Comparison of ENCODE assay signal across 25 mouse cellular contexts in the genomic region with DNA sequence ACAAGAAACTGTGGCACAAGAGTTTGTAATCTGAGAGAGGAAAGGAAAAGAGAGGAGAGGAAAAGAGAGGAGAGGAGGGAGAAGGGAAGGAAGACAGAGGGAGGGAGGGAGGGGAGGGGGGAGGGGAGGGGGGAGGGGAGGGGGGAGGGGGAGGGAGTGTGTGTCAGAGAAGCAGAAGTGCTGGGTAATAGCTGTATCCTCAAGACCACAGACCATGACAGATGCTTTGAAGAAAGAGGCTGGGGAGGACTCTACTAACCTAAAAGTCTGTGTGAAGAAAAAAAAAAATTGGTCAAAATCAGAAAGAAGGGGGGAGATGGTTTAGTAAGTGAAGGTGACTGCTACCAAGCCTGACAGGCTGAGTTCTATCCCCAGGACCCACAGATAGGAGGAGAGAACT.
"Had no signal": no experiment of that assay in that cellular context is flagged by ENCODE, and none has a peak within 500 bp of the region (broad histone marks: within the 10 kb centered on the region; RNA-seq: fewer than 3 reads in every experiment).

No protein-coding gene starts in this region.

- DNase-seq: gastrocnemius, postnatal 14 days; gastrocnemius, postnatal 36 days; heart, adult 18-20 months; heart, postnatal 10 days; heart, postnatal 4 days; kidney, adult 18-20 months; kidney, adult 8-10 months; kidney, postnatal 10 days; kidney, postnatal 25 days; kidney, postnatal 4 days; liver had no signal

- H3K27me3 ChIP-seq: heart, embryonic 12.5 days; hindbrain, embryonic 12.5 days; intestine, embryonic 15.5 days; limb, embryonic 12.5 days had no signal

- ATAC-seq: hindbrain, embryonic 16.5 days; inflammation-experienced regulatory T-cells, adult 6 months; intestine, embryonic 15.5 days; intestine, postnatal 0 days had no signal

- H3K27ac ChIP-seq: heart, embryonic 10.5 days; hindbrain, embryonic 10.5 days; hindbrain, embryonic 12.5 days; hindbrain, embryonic 14.5 days; intestine, embryonic 15.5 days; layer of hippocampus, adult 2 months; limb, embryonic 10.5 days; limb, embryonic 12.5 days had no signal

- H3K4me2 ChIP-seq: heart, embryonic 12.5 days; hindbrain, embryonic 12.5 days; hindbrain, embryonic 14.5 days; intestine, embryonic 15.5 days; limb, embryonic 12.5 days; liver, embryonic 11.5 days had no signal

- H3K9me3 ChIP-seq: heart, embryonic 10.5 days; heart, embryonic 12.5 days; hindbrain, embryonic 10.5 days; hindbrain, embryonic 12.5 days; intestine, embryonic 15.5 days; limb, embryonic 10.5 days had no signal

- H3K4me3 ChIP-seq: heart, embryonic 10.5 days; heart, embryonic 12.5 days; hindbrain, embryonic 10.5 days; hindbrain, embryonic 12.5 days; intestine, embryonic 15.5 days; layer of hippocampus, adult 2 months; left cerebral cortex, adult 2 months; limb, embryonic 10.5 days; limb, embryonic 12.5 days had no signal

- H3K9ac ChIP-seq: heart, embryonic 12.5 days; hindbrain, embryonic 12.5 days; hindbrain, embryonic 14.5 days; intestine, embryonic 15.5 days; limb, embryonic 12.5 days had no signal

- H3K36me3 ChIP-seq: heart, embryonic 10.5 days; heart, embryonic 12.5 days; hindbrain, embryonic 10.5 days; hindbrain, embryonic 12.5 days; intestine, embryonic 15.5 days; limb, embryonic 10.5 days; limb, embryonic 12.5 days had no signal

- H3K4me1 ChIP-seq: hindbrain, embryonic 10.5 days; hindbrain, embryonic 12.5 days; intestine, embryonic 15.5 days had no signal
